Mouse (Mus musculus) forebrain, postnatal 0 days (tissue): Measurements from ENCODE around the gene Max. TPM values are rescaled to one million over a fixed set of nuclear protein-coding genes. Genes with fewer than 3 reads are reported as not detected.

Experiments used
- ATAC-seq: fragments of 200-750 bp; cut with Nextera tagmentation; 2 replicates; pipeline ENCODE4 v1.8.0; 2017; ENCODE audit warnings: mild to moderate bottlenecking, moderate library complexity
- DNase-seq: peaks from one replicate; pipeline ENCODE4 v3.0.0-alpha.2; 2015
- H3K27ac ChIP-seq: fragments of 300-500 bp; sonication (generic); 2 replicates; pipeline ENCODE4 v1.5.1; 2014; ENCODE audit warnings: low read depth, mild to moderate bottlenecking, antibody characterized with exemption, low read length, moderate library complexity, mixed read lengths
- H3K27me3 ChIP-seq: fragments of 300-500 bp; sonication (generic); 2 replicates; pipeline ENCODE4 v1.6.1; 2014; ENCODE audit warnings: mild to moderate bottlenecking, low read length, mixed read lengths; ENCODE audit not compliant: insufficient read depth
- H3K36me3 ChIP-seq: fragments of 300-500 bp; sonication (generic); 2 replicates; pipeline ENCODE4 v1.6.1; 2014; ENCODE audit warnings: mild to moderate bottlenecking, moderate library complexity; ENCODE audit not compliant: insufficient read depth
- H3K4me1 ChIP-seq: fragments of 300-500 bp; sonication (generic); 2 replicates; pipeline ENCODE4 v1.6.1; 2014; ENCODE audit warnings: antibody characterized with exemption; ENCODE audit not compliant: insufficient read depth
- H3K4me2 ChIP-seq: fragments of 300-500 bp; sonication (generic); 2 replicates; pipeline ENCODE4 v1.6.1; 2014; ENCODE audit warnings: low read depth, mild to moderate bottlenecking, moderate library complexity
- H3K4me3 ChIP-seq: fragments of 300-500 bp; sonication (generic); 2 replicates; pipeline ENCODE4 v1.5.1; 2014; ENCODE audit warnings: low read depth, low read length, mixed read lengths
- H3K9ac ChIP-seq: fragments of 300-500 bp; sonication (generic); 2 replicates; pipeline ENCODE4 v1.6.1; 2014; ENCODE audit warnings: mild to moderate bottlenecking
- H3K9me3 ChIP-seq: fragments of 300-500 bp; sonication (generic); 2 replicates; pipeline ENCODE4 v1.6.1; 2016; ENCODE audit warnings: low read length
- CTCF ChIP-seq: sonication (generic); IDR thresholded peaks from 2 replicates; pipeline ENCODE4 v1.5.1; 2016; ENCODE audit warnings: antibody characterized with exemption, control low read depth, low read depth
- WGBS: fragments of 180-500 bp; shearing (Covaris S2); extraction: QIAGEN DNeasy Blood & Tissue Kit; methylation state at CpG from one replicate; pipeline ENCODE4 v1.1.7; 2014; 5-methylcytosine and 5-hydroxymethylcytosine counted together
- polyA plus RNA-seq: library from polyadenylated mRNA; unstranded; fragments of >200 nt; fragmentation: Nextera tagmentation; extraction: Ambion mirVana; gene quantifications from 2 replicates; pipeline ENCODE4 v1.2.1, GENCODE M21; 2015
- total RNA-seq: library from RNA; depleted of rRNA; stranded (reverse); fragments of >200 nt; gene quantifications from 2 replicates; pipeline ENCODE4 v1.2.3, GENCODE M21; 2014

The Max gene
- total and polyA plus RNA-seq, 2 experiments from 2014 or later: 14.6 to 56.0 TPM

GRCm38 (mm10) chr12:76954698-76955423, 7.1 kb downstream of the Max start:
- peak; percentile 91 for ATAC-seq
- no peak overlapping the region for H3K4me3 ChIP-seq
- H3K9ac ChIP-seq: no peak overlapping the region
- 0 out of 2 replicates have a peak overlapping the region, but pooled peaks have one; percentile 21 for H3K27ac ChIP-seq
- no peak for TF ChIP-seq CTCF
- peaks cover 58% of the 10 kb centered on the region for H3K36me3 ChIP-seq
- H3K4me1 ChIP-seq: no peaks in the 10 kb centered on the region
- peak; percentile 82 for DNase-seq
- 51% methylated on average over 10 of the region's 10 CpGs for whole genome bisulfite sequencing
- H3K27me3 ChIP-seq: no peaks in the 10 kb centered on the region
- H3K9me3 ChIP-seq: no peaks in the 10 kb centered on the region
- no peak overlapping the region for H3K4me2 ChIP-seq

DNA sequence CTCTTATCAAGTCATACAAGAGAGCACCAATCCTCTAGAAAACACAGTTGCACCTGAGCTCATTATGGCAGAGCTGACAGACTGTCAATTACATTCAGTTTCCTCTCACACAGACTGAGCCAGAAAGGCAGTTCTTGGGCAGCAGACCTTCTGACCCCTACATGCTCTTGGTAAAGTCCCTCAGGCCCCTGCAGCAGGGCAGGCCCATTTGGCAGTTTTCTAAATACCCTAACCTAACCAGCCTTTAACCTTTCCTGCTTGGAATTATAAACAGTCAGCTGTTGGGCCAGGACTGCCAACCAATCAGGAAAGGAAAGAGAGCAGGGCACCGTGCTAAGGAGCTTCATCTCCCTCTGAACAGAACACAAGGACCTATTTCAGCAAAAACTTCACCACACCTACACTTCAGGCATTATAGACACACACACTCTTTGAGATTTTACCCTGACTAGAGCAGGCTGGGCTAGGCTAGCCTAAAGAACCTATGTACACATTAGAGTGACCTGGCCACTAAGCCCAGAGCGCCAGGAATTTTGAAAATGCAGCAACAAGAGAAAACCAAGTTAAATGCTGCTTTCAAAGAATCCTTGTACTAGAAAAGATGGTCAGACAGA, 8.1 kb downstream of the Max start:
- H3K9ac ChIP-seq: no peak overlapping the region

DNA sequence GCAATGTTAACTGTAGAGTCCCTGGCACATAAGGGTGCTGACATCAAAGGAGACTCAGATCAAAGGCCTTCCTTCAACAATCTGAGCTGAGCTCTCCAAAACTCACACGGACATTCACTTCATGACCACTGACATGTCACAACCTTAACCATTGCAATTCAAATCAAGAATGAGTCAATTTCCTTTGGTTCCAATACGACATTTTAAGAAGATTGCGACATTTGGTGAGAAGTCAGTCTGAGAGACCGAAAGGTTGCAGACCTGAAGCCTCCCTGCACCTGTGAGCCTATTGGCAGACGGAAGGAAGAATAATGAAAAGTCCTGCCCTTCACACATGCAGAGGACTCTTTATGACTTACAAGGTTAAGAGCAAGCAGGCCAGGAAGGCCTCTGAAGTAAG, 11.7 kb downstream of the Max start:
- ATAC-seq (no peak), DNase-seq (no peak)
- H3K9ac ChIP-seq: no peak overlapping the region
- H3K4me2 ChIP-seq: no peak overlapping the region
- H3K4me1 ChIP-seq: no peaks in the 10 kb centered on the region
- H3K9me3 ChIP-seq: no peaks in the 10 kb centered on the region
- no peak overlapping the region for H3K4me3 ChIP-seq
- H3K27me3 ChIP-seq: no peaks in the 10 kb centered on the region
- TF ChIP-seq CTCF: no peak
- peaks cover 77% of the 10 kb centered on the region for H3K36me3 ChIP-seq
- WGBS: 91% methylated on average over 5 of the region's 5 CpGs
- no peak overlapping the region for H3K27ac ChIP-seq

More for the DNA sequence above, 8.1 kb downstream of the Max start:
- ATAC-seq: no peak
- DNase-seq: no peak
- H3K27ac ChIP-seq: no peak overlapping the region
- H3K36me3 ChIP-seq: peaks cover 60% of the 10 kb centered on the region
- no peak for TF ChIP-seq CTCF
- no peak overlapping the region for H3K4me3 ChIP-seq
- H3K4me1 ChIP-seq: no peaks in the 10 kb centered on the region
- H3K9me3 ChIP-seq: no peaks in the 10 kb centered on the region
- WGBS: 85% methylated on average over 2 of the region's 2 CpGs
- H3K4me2 ChIP-seq: no peak overlapping the region
- H3K27me3 ChIP-seq: no peaks in the 10 kb centered on the region

- Histone ChIP-seq H3K9me3 (no peaks in the 10 kb centered on the region), H3K36me3 (peaks cover 85% of the 10 kb centered on the region), H3K27me3 (no peaks in the 10 kb centered on the region), H3K4me2 (no peak overlapping the region), H3K27ac (no peak overlapping the region), H3K4me1 (no peaks in the 10 kb centered on the region), H3K4me3 (no peak overlapping the region), H3K9ac (no peak overlapping the region)
- 95% methylated on average over 3 of the region's 3 CpGs for WGBS
- no peak for TF ChIP-seq CTCF
- no peak for ATAC-seq
- no peak for DNase-seq
Measured at GRCm38 (mm10) chr12:76948781-76949180, 13.2 kb downstream of the Max start.

DNA sequence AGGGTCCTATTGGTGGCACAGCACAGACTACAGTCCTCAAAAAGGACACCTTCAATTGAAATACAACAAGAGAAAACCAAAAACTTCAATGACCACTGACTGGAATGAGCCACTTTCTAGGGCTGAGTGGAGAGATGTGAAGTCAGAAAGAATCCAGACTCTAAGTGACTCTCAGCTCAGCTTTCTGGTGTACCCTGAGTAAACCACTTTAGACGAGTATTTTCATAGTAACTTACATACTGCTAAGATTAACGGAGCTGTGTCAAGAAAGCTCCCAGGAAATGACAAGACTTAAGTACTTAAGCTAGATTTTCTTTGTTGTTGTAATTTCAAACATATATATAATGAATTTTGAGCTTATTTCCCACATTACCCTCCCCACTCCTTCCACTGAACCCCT, 13.8 kb downstream of the Max start:
- Histone ChIP-seq H3K36me3 (peaks cover 85% of the 10 kb centered on the region), H3K27me3 (no peaks in the 10 kb centered on the region), H3K27ac (no peak overlapping the region), H3K9ac (no peak overlapping the region), H3K9me3 (no peaks in the 10 kb centered on the region), H3K4me3 (no peak overlapping the region), H3K4me1 (no peaks in the 10 kb centered on the region), H3K4me2 (no peak overlapping the region)
- DNase-seq (no peak), ATAC-seq (no peak)
- 96% methylated on average over 2 of the region's 2 CpGs for WGBS
- TF ChIP-seq CTCF: no peak

- Histone ChIP-seq H3K27me3 (no peaks in the 10 kb centered on the region), H3K4me1 (no peaks in the 10 kb centered on the region), H3K4me2 (no peak overlapping the region), H3K36me3 (peaks cover 85% of the 10 kb centered on the region), H3K9ac (no peak overlapping the region), H3K27ac (no peak overlapping the region), H3K9me3 (no peaks in the 10 kb centered on the region), H3K4me3 (no peak overlapping the region)
- DNase-seq (no peak), ATAC-seq (no peak)
- no peak for TF ChIP-seq CTCF
- 97% methylated on average over 3 of the region's 3 CpGs for WGBS
Measured at GRCm38 (mm10) chr12:76947487-76947886, 14.5 kb downstream of the Max start.

DNA sequence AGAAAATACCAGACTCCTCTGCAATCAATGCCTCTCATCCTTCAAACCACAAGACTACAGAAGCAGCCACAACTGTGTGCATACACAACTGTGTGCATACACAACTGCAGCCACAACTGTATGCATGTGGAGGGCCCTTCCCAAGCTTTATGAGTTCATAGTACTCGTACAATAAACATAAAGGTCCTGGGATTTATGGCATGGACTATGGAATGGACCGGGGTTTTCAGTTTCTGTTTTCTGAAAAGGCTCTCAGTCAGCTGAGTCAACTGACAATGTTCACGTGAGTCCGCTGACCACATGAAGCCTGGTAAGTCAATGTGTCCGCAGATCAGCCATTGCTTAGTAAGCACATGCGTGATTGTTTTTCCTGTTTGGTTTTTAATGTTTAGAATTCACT, 18.5 kb downstream of the Max start:
- 91% methylated on average over 6 of the region's 6 CpGs for WGBS
- H3K27ac ChIP-seq: no peak overlapping the region
- no peaks in the 10 kb centered on the region for H3K27me3 ChIP-seq
- ATAC-seq: no peak
- no peaks in the 10 kb centered on the region for H3K4me1 ChIP-seq
- H3K9me3 ChIP-seq: no peaks in the 10 kb centered on the region
- no peak for DNase-seq
- no peak overlapping the region for H3K9ac ChIP-seq
- peaks cover 88% of the 10 kb centered on the region for H3K36me3 ChIP-seq
- H3K4me3 ChIP-seq: no peak overlapping the region
- TF ChIP-seq CTCF: no peak
- no peak overlapping the region for H3K4me2 ChIP-seq
